Mouse (Mus musculus) ES-E14 (cell line): ENCODE measurements around the gene Spata3. TPM values are rescaled to one million over a fixed set of nuclear protein-coding genes. Genes with fewer than 3 reads are reported as not detected.

Experiments used
- DNase-seq: peaks from one replicate; pipeline ENCODE4 v3.0.0-alpha.2; 2013; ENCODE audit warnings: low read depth, low spot score
- H3K27ac ChIP-seq: 2 replicates; pipeline ENCODE4 v1.5.1; 2012; ENCODE audit warnings: low read depth, mild to moderate bottlenecking, low read length, moderate library complexity, mixed read lengths; ENCODE audit not compliant: poor library complexity, insufficient read depth, severe bottlenecking
- H3K36me3 ChIP-seq: 2 replicates; pipeline ENCODE4 v1.6.1; 2012; ENCODE audit warnings: mild to moderate bottlenecking, low read length, moderate library complexity, mixed read lengths; ENCODE audit not compliant: control insufficient read depth, poor library complexity, insufficient read depth, severe bottlenecking
- H3K4me1 ChIP-seq, 2 experiments: fragments of 150-350 bp in 1 of 2; sonication (generic) in 1 of 2; 2 replicates each; pipeline ENCODE4 v1.6.1; 2012; ENCODE audit warnings: low read length in 2 of 2, mild to moderate bottlenecking in 1 of 2, mixed read lengths in 1 of 2; ENCODE audit not compliant: control insufficient read depth in 2 of 2, insufficient read depth in 2 of 2, poor library complexity in 1 of 2
- H3K4me3 ChIP-seq, 2 experiments: fragments of 150-350 bp in 1 of 2; sonication (generic) in 1 of 2; 2 replicates each; pipeline ENCODE4 v1.5.1; 2012; ENCODE audit warnings: low read length in 2 of 2, low read depth in 1 of 2, mild to moderate bottlenecking in 1 of 2, mixed read lengths in 1 of 2; ENCODE audit not compliant: insufficient read depth in 1 of 2, poor library complexity in 1 of 2, severe bottlenecking in 1 of 2
- H3K9ac ChIP-seq: 2 replicates; pipeline ENCODE4 v1.6.1; 2012; ENCODE audit warnings: low read depth, mild to moderate bottlenecking, low read length, mixed read lengths; ENCODE audit not compliant: poor library complexity, insufficient read depth, severe bottlenecking
- H3K9me3 ChIP-seq: fragments of 150-350 bp; sonication (generic); 2 replicates; pipeline ENCODE4 v1.6.1; 2012; ENCODE audit warnings: low read depth, mild to moderate bottlenecking, low read length; ENCODE audit not compliant: control insufficient read depth, insufficient read depth
- CHD2 ChIP-seq: IDR thresholded peaks from 2 replicates; pipeline ENCODE4 v1.6.1; 2014; ENCODE audit warnings: mild to moderate bottlenecking, low read depth, low read length, inconsistent platforms
- HCFC1 ChIP-seq: IDR thresholded peaks from 2 replicates; pipeline ENCODE4 v1.6.1; 2012; ENCODE audit warnings: low read length, inconsistent platforms, borderline replicate concordance; ENCODE audit not compliant: insufficient read depth
- MAFK ChIP-seq: IDR thresholded peaks from 2 replicates; pipeline ENCODE4 v1.6.1; 2014; ENCODE audit warnings: mild to moderate bottlenecking, low read depth, low read length, inconsistent platforms; ENCODE audit not compliant: insufficient read depth
- ZC3H11A ChIP-seq: IDR thresholded peaks from 2 replicates; pipeline ENCODE4 v1.6.1; 2012; ENCODE audit warnings: low read depth, mild to moderate bottlenecking, inconsistent platforms, low read length, borderline replicate concordance
- ZNF384 ChIP-seq: IDR thresholded peaks from 2 replicates; pipeline ENCODE4 v1.6.1; 2012; ENCODE audit warnings: low read depth, low read length, inconsistent platforms
- in situ Hi-C, 2 experiments: fragments of 600-800 bp; cut with MboI; formaldehyde crosslinking; loops; one replicate each; pipeline ENCODE4 v1.15.1; 2025; ENCODE audit warnings: low sequenced_read_pairs in 2 of 2, inconsistent platforms in 1 of 2; ENCODE audit not compliant: unreplicated experiment in 2 of 2
- total RNA-seq: library from RNA; depleted of rRNA; stranded (reverse); fragments of 300-350 nt; gene quantifications from 2 replicates; pipeline ENCODE4 v1.2.3, GENCODE M21; 2012

Gene Spata3
- total RNA-seq, 1 experiment, result not detected

DNA sequence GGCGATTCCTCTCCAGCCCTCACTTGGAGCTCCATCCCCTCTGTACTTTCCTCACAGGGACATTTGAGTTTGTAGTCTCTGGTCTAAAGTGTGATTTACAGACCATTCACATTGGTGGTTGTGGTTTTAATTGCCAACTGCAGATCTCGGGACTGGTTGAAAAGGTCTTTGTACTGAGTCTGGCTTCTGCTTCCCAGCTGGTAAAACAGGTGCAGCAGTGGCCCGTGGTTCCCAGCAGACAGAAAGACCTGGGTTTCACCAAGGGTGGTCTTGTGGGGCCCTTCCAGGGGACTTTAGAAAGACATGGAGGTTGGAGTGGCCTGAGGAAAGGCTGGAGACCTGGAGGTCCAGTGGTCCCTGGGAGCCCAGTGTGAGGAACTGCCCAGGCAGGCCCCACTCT lies 38.3 kb downstream of the Spata3 start:
- no peaks in the 10 kb centered on the region for H3K9me3 ChIP-seq
- no peak overlapping the region for H3K4me3 ChIP-seq
- in situ Hi-C loops, result no loop called here
- TF ChIP-seq MAFK, result no peak
- no peak for TF ChIP-seq CHD2
- TF ChIP-seq ZC3H11A, result no peak
- TF ChIP-seq HCFC1, result no peak
- TF ChIP-seq ZNF384, result no peak
- H3K36me3 ChIP-seq, result no peaks in the 10 kb centered on the region
- H3K27ac ChIP-seq, result no peak overlapping the region
- no peak for DNase-seq
- H3K9ac ChIP-seq, result no peak overlapping the region
- peaks cover 0 to 3% of the 10 kb centered on the region in 2 experiments; a peak in 1 of 4 replicates for H3K4me1 ChIP-seq

GRCm38 (mm10) chr1:86056284-86056683 lies 39.7 kb downstream of the Spata3 start:
- in situ Hi-C loops, result no loop called here
- DNase-seq, result no peak
- Histone ChIP-seq H3K4me1 (peaks cover 0 to 10% of the 10 kb centered on the region in 2 experiments; a peak in 2 of 4 replicates), H3K27ac (no peak overlapping the region), H3K9me3 (no peaks in the 10 kb centered on the region), H3K9ac (no peak overlapping the region), H3K36me3 (no peaks in the 10 kb centered on the region), H3K4me3 (no peak overlapping the region)
- TF ChIP-seq ZC3H11A, result no peak
- no peak for TF ChIP-seq ZNF384
- TF ChIP-seq CHD2, result no peak
- TF ChIP-seq MAFK, result no peak
- no peak for TF ChIP-seq HCFC1

GRCm38 (mm10) chr1:86058856-86059769 lies 42.5 kb downstream of the Spata3 start:
- Histone ChIP-seq H3K36me3 (no peaks in the 10 kb centered on the region), H3K9ac (peak overlapping the region; percentile 44), H3K9me3 (no peaks in the 10 kb centered on the region), H3K4me1 (peaks cover 2 to 15% of the 10 kb centered on the region in 2 experiments), H3K27ac (no peak overlapping the region), H3K4me3 (peak overlapping the region; percentile 46 to 56)
- TF ChIP-seq ZNF384 (0 out of 2 replicates have a peak, but pooled peaks have one; percentile 33), ZC3H11A (peak; percentile 42; the same call in 1 of the 2 replicates), HCFC1 (peak; percentile 48; the same call in 1 of the 2 replicates), CHD2 (no peak), MAFK (0 out of 2 replicates have a peak, but pooled peaks have one; percentile 5)
- in situ Hi-C loops, result no loop called here
- peak; percentile 98 for DNase-seq

GRCm38 (mm10) chr1:86062523-86062922 lies 45.9 kb downstream of the Spata3 start:
- H3K9ac ChIP-seq, result peak overlapping the region; percentile 29; the same call in 1 of the 2 replicates
- no peak for DNase-seq
- H3K27ac ChIP-seq, result peak overlapping the region; percentile 44; the same call in 1 of the 2 replicates
- no peaks in the 10 kb centered on the region for H3K36me3 ChIP-seq
- TF ChIP-seq CHD2 (no peak), MAFK (no peak), ZC3H11A (no peak), ZNF384 (no peak), HCFC1 (no peak)
- peak overlapping the region in 1 of 2 experiments; percentile 7; a peak in 1 of 4 replicates for H3K4me3 ChIP-seq
- peaks cover 3 to 16% of the 10 kb centered on the region in 2 experiments for H3K4me1 ChIP-seq
- no peaks in the 10 kb centered on the region for H3K9me3 ChIP-seq
- in situ Hi-C loops, result no loop called here
